9 mouse cellular contexts compared by ENCODE assay signal in genomic region chr16:89816506-89817172, GRCm38 (mm10).
A peak's percentile ranks its signal among the peaks of the same experiment; 100 is the strongest.
DNase-seq lines count a peak whose midpoint lies in the region; ATAC-seq and TF ChIP-seq lines count a peak whose summit lies in the region.
"Had no signal": no experiment of that assay in that cellular context is flagged by ENCODE, and none has a peak within 500 bp of the region (broad histone marks: within the 10 kb centered on the region; RNA-seq: fewer than 3 reads in every experiment).

No protein-coding gene starts in this region.

- H3K27ac ChIP-seq in heart, embryonic 10.5 days = peak overlapping the region; percentile 67; the same call in 1 of the 2 replicates
- H3K27ac ChIP-seq in stomach, embryonic 15.5 days = no peak overlapping the region
- H3K27ac ChIP-seq in stomach, postnatal 0 days (replicated peaks) = no peak overlapping the region
- H3K27ac ChIP-seq: liver, embryonic 14.5 days had no signal

- 31% methylated on average over 13 of the region's 13 CpGs for WGBS in heart, embryonic 10.5 days
- 58% methylated on average over 13 of the region's 13 CpGs for WGBS in stomach, embryonic 15.5 days
- 66% methylated on average over 13 of the region's 13 CpGs for WGBS in stomach, postnatal 0 days

- peaks cover 24% of the 10 kb centered on the region for H3K36me3 ChIP-seq in heart, embryonic 10.5 days
- no peaks in the 10 kb centered on the region for H3K36me3 ChIP-seq in stomach, embryonic 15.5 days
- H3K36me3 ChIP-seq in stomach, postnatal 0 days (ENCODE audit: control insufficient read depth, insufficient read depth, low read length) = peaks cover 3% of the 10 kb centered on the region; the same call in 1 of the 2 replicates
- H3K36me3 ChIP-seq in splenic B cell, adult 2 months (ENCODE audit: control insufficient read depth, insufficient read depth, low read length, poor library complexity, severe bottlenecking) = no peaks in the 10 kb centered on the region

- no peaks in the 10 kb centered on the region for H3K9me3 ChIP-seq in heart, embryonic 10.5 days
- no peaks in the 10 kb centered on the region for H3K9me3 ChIP-seq in stomach, embryonic 15.5 days
- no peaks in the 10 kb centered on the region for H3K9me3 ChIP-seq in stomach, postnatal 0 days (ENCODE audit: control insufficient read depth, low read length)

- intact Hi-C loops in heart, postnatal 14 days (cut with DNase I) = no loop called here

- ATAC-seq in stomach, embryonic 15.5 days (ENCODE audit: insufficient read depth, low FRiP score, low read depth) = no peak
- no peak for ATAC-seq in stomach, postnatal 0 days (ENCODE audit: low FRiP score, low TSS enrichment)

- no peaks in the 10 kb centered on the region for H3K27me3 ChIP-seq in heart, embryonic 10.5 days (ENCODE audit: insufficient read depth, poor library complexity, severe bottlenecking)
- no peaks in the 10 kb centered on the region; the same call in 1 of the 2 replicates for H3K27me3 ChIP-seq in stomach, embryonic 15.5 days (replicated peaks)
- H3K27me3 ChIP-seq in stomach, postnatal 0 days (ENCODE audit: control insufficient read depth, insufficient read depth, low read length) = no peaks in the 10 kb centered on the region
- H3K27me3 ChIP-seq in splenic B cell, adult 2 months (ENCODE audit: control insufficient read depth, insufficient read depth, low read length, poor library complexity, severe bottlenecking) = no peaks in the 10 kb centered on the region; the same call in 1 of the 2 replicates

- H3K9ac ChIP-seq in stomach, embryonic 15.5 days = no peak overlapping the region
- no peak overlapping the region for H3K9ac ChIP-seq in stomach, postnatal 0 days (ENCODE audit: low read length)
- H3K9ac ChIP-seq: liver, embryonic 14.5 days had no signal

- no peak for TF ChIP-seq CTCF in stomach, postnatal 0 days (IDR thresholded peaks at IDR 0.05; ENCODE audit: low read depth)

- H3K4me3 ChIP-seq in heart, embryonic 10.5 days = peak overlapping the region; percentile 65
- no peak overlapping the region for H3K4me3 ChIP-seq in stomach, embryonic 15.5 days (replicated peaks)
- no peak overlapping the region for H3K4me3 ChIP-seq in stomach, postnatal 0 days (ENCODE audit: low read depth, low read length)

- peaks cover 35% of the 10 kb centered on the region for H3K4me1 ChIP-seq in heart, embryonic 10.5 days
- peaks cover 7% of the 10 kb centered on the region; the same call in 1 of the 2 replicates for H3K4me1 ChIP-seq in stomach, embryonic 15.5 days
- H3K4me1 ChIP-seq in stomach, postnatal 0 days (replicated peaks; ENCODE audit: control insufficient read depth, insufficient read depth) = no peaks in the 10 kb centered on the region

- peak overlapping the region; percentile 17 for H3K4me2 ChIP-seq in stomach, embryonic 15.5 days
- H3K4me2 ChIP-seq in stomach, postnatal 0 days (replicated peaks; ENCODE audit: low read depth) = no peak overlapping the region

- TF ChIP-seq EP300 in stomach, postnatal 0 days (optimal IDR thresholded peaks at IDR 0.05) = no peak

- no peak for DNase-seq in heart, embryonic 10.5 days (ENCODE audit: low spot score)
- DNase-seq in heart, postnatal 14 days = no peak
- DNase-seq in stomach, postnatal 0 days (ENCODE audit: low spot score) = no peak
- peak; percentile 12 to 41 for DNase-seq in lung, adult 18-20 months
- DNase-seq in splenic B cell, adult 2 months (ENCODE audit: low read depth, low spot score) = peak; percentile 6
- DNase-seq in layer of hippocampus, adult 9-10 months (ENCODE audit: low spot score) = no peak
- no peak for DNase-seq in urinary bladder, postnatal 36 days (ENCODE audit: low spot score in 2 of 2)

Comparison
In these comparisons a context has a peak if more than half of its experiments do, and no peak if none do; other contexts are left out.
1. DNase-seq: peak in lung, adult 18-20 months (2 of 2) and splenic B cell, adult 2 months (single experiment); none in heart, embryonic 10.5 days (single experiment), heart, postnatal 14 days (0 of 2), stomach, postnatal 0 days (single experiment), layer of hippocampus, adult 9-10 months (single experiment) and urinary bladder, postnatal 36 days (0 of 2).